Mouse (Mus musculus): ENCODE results near the gene Gpc3. TPM values are rescaled to one million over a fixed set of nuclear protein-coding genes. Genes with fewer than 3 reads are reported as not detected.
"Not testable (repeated sequence)": the region's sequence is repeated elsewhere in the genome, so short reads cannot be mapped to it uniquely, and the experiment has no call there.

Gpc3 gene
- polyA plus RNA-seq, 1 experiment from 2014 or later = 229 TPM

- H3K27me3 ChIP-seq (ENCODE audit: poor library complexity, severe bottlenecking) = peaks cover 19% of the 10 kb centered on the region
- H3K27ac ChIP-seq = 0 out of 2 replicates have a peak overlapping the region, but pooled peaks have one; percentile 15
- no peaks in the 10 kb centered on the region for H3K9me3 ChIP-seq
- peaks cover 4% of the 10 kb centered on the region; the same call in 1 of the 2 replicates for H3K36me3 ChIP-seq (replicated peaks)
- peaks cover 43% of the 10 kb centered on the region for H3K4me1 ChIP-seq
- DNase-seq (ENCODE audit: extremely low spot score, low spot score) = no peak
- WGBS = 67% methylated on average over 5 of the region's 5 CpGs
- H3K4me3 ChIP-seq = no peak overlapping the region
Observed at GRCm38 (mm10) chrX:52366826-52367225, 246.9 kb downstream of the Gpc3 start.

- Histone ChIP-seq H3K27me3 (ENCODE audit: poor library complexity, severe bottlenecking) (peaks cover 14% of the 10 kb centered on the region), H3K9me3 (no peaks in the 10 kb centered on the region), H3K27ac (no peak overlapping the region), H3K36me3 (replicated peaks) (peaks cover 4% of the 10 kb centered on the region; the same call in 1 of the 2 replicates), H3K4me1 (peaks cover 36% of the 10 kb centered on the region), H3K4me3 (no peak overlapping the region)
- WGBS = 87% methylated on average over 10 of the region's 10 CpGs
- DNase-seq (ENCODE audit: extremely low spot score, low spot score) = no peak
Observed at GRCm38 (mm10) chrX:52365790-52366189, 248.0 kb downstream of the Gpc3 start.

DNA sequence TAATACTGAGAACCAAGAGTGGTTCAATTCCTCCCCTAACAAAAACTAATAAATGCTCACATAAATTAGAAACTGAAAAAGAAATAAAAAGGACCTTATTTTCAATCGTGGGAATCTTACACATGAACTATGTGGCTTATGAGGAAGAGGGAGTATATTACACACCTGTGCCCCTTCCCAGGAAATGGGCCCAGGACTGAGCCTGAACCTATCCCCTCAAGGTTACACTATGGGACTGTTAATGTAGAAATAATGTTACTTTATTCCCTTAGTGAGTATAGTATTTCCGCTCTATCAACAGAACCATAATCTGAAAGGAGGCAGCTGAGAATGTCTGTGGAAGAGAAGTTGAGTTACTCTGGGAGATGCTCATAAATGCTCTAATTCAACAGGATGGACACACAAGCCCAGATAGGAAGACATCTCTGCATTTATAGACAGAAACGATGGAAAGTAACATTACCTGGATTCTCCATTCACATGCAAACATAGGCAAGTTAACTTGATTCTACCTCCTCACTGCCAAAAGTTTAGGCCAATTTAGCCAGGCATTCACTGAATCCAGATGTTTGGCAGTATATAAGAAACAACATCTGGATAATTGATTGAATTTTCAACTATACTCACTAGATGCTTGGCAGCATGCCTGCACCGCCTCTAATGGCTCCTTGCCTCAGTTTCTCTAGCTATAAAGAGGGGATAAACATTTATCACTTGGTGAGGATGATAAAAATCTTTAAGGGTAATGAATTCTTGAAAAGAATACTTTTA, 251.3 kb downstream of the Gpc3 start:
- H3K9me3 ChIP-seq = no peaks in the 10 kb centered on the region
- no peak overlapping the region for H3K27ac ChIP-seq
- peaks cover 4% of the 10 kb centered on the region; the same call in 1 of the 2 replicates for H3K36me3 ChIP-seq (replicated peaks)
- DNase-seq (ENCODE audit: extremely low spot score, low spot score) = no peak
- H3K4me3 ChIP-seq = no peak overlapping the region
- WGBS = 89% methylated on average over 4 of the region's 4 CpGs
- peaks cover 6% of the 10 kb centered on the region for H3K27me3 ChIP-seq (ENCODE audit: poor library complexity, severe bottlenecking)
- peaks cover 15% of the 10 kb centered on the region for H3K4me1 ChIP-seq

DNA sequence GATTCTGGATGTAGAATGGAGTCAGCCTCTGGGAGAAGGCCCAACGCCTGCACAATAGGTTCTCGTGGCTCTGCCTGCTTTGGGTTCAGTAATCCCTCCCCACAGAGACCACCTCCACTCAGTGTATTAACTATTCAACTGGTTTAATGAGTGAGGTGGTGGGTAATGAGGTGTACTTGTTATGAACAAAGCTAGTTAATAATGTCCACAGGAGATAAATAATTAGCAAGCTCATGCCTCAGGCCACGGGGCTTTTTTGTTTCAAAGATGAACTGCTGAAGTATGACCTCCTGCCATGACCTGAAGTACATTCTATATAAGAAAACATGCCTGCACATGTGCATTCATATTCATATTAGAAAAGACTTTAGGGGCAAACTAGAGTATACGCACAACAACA, 260.8 kb downstream of the Gpc3 start:
- Histone ChIP-seq H3K36me3 (replicated peaks) (no peaks in the 10 kb centered on the region), H3K4me3 (no peak overlapping the region), H3K4me1 (peaks cover 38% of the 10 kb centered on the region), H3K27ac (no peak overlapping the region), H3K27me3 (ENCODE audit: poor library complexity, severe bottlenecking) (peaks cover 11% of the 10 kb centered on the region), H3K9me3 (no peaks in the 10 kb centered on the region)
- no peak for DNase-seq (ENCODE audit: extremely low spot score, low spot score)
- 56% methylated on average over 4 of the region's 4 CpGs for WGBS

- H3K4me3 ChIP-seq; H3K27ac ChIP-seq; DNase-seq (ENCODE audit: extremely low spot score, low spot score); H3K9me3 ChIP-seq; H3K36me3 ChIP-seq (replicated peaks): not testable (repeated sequence)
- Histone ChIP-seq H3K27me3 (ENCODE audit: poor library complexity, severe bottlenecking) (peaks cover 11% of the 10 kb centered on the region), H3K4me1 (peaks cover 53% of the 10 kb centered on the region)
- WGBS = 49% methylated on average over 5 of the region's 5 CpGs
Observed at GRCm38 (mm10) chrX:52350631-52351030, 263.1 kb downstream of the Gpc3 start.

DNA sequence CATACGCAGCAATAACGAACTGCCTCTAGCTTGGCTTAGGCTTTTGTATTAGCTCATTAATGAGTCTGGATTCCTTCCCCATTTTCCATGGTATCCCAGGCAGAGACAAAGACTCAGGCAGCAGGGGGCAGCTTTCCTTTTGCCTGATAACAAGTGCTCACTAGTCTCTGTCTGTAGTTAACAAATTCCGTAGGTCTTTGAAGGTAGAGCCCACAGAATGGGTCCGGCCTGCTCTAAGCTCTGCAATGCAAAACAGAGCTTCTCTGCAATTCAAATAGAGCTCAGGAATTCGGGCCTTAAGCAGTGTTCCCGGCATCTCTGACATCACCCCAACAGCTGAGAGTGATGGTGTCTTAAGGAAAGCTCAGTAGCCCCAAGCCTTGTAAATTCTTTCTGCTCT, 265.0 kb downstream of the Gpc3 start:
- WGBS = 25% methylated on average over 6 of the region's 6 CpGs
- DNase-seq (ENCODE audit: extremely low spot score, low spot score) = peak; percentile 65
- no peaks in the 10 kb centered on the region for H3K9me3 ChIP-seq
- no peak overlapping the region for H3K4me3 ChIP-seq
- H3K27ac ChIP-seq = peak overlapping the region; percentile 76
- H3K27me3 ChIP-seq (ENCODE audit: poor library complexity, severe bottlenecking) = peaks cover 4% of the 10 kb centered on the region; the same call in 1 of the 2 replicates
- no peaks in the 10 kb centered on the region for H3K36me3 ChIP-seq (replicated peaks)
- H3K4me1 ChIP-seq = peaks cover 53% of the 10 kb centered on the region

GRCm38 (mm10) chrX:52344018-52344417, 269.7 kb downstream of the Gpc3 start:
- no peak overlapping the region for H3K27ac ChIP-seq
- 76% methylated on average over 3 of the region's 3 CpGs for WGBS
- H3K9me3 ChIP-seq = no peaks in the 10 kb centered on the region
- no peaks in the 10 kb centered on the region for H3K36me3 ChIP-seq (replicated peaks)
- H3K4me3 ChIP-seq = no peak overlapping the region
- DNase-seq (ENCODE audit: extremely low spot score, low spot score) = no peak
- peaks cover 20% of the 10 kb centered on the region for H3K27me3 ChIP-seq (ENCODE audit: poor library complexity, severe bottlenecking)
- peaks cover 50% of the 10 kb centered on the region for H3K4me1 ChIP-seq

DNA sequence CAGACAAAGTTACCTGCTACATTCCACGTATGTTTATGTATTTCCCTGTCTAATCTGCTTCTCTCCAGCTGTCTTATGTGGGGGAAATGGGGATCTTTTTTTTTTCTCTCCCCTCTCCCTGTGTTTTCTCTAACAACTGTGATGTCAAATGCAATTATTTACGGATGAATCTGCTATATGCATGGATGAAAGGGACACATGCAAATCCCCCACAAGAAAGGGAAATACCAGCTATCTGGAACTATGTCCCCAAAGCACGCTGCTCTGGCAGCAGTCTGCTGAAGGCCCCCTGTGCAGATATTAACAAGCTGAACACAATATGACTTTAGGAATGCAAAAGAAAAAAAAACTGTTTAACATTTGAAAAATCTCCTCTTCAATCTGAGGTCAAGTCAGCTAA, 273.5 kb downstream of the Gpc3 start:
- DNase-seq (ENCODE audit: extremely low spot score, low spot score) = no peak
- Histone ChIP-seq H3K9me3 (no peaks in the 10 kb centered on the region), H3K4me3 (no peak overlapping the region), H3K27me3 (ENCODE audit: poor library complexity, severe bottlenecking) (peaks cover 25% of the 10 kb centered on the region), H3K27ac (peak overlapping the region; percentile 51; the same call in 1 of the 2 replicates), H3K36me3 (replicated peaks) (no peaks in the 10 kb centered on the region), H3K4me1 (peaks cover 31% of the 10 kb centered on the region)
- WGBS = 35% methylated on average over 3 of the region's 3 CpGs

DNA sequence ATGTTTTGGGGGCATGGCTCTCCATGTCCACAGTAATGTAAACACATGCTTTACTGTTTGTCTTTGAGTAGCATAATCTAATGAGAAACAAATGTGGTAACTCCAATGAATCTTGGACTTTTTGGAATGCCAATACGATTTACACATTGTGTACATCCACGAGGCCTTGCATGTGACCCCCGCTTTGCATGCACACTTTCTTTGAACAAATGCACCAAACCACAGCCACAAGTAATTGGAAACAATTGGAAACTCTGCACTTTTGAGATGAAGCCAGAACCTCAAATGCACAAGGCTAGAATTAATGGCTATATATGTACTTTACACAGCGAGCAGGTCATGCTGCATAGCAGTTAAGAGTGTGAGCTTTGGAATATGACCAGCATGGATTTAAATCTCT, 292.0 kb downstream of the Gpc3 start:
- Histone ChIP-seq H3K36me3 (replicated peaks) (no peaks in the 10 kb centered on the region), H3K27me3 (ENCODE audit: poor library complexity, severe bottlenecking) (peaks cover 16% of the 10 kb centered on the region), H3K27ac (no peak overlapping the region), H3K4me3 (no peak overlapping the region), H3K9me3 (no peaks in the 10 kb centered on the region), H3K4me1 (no peaks in the 10 kb centered on the region)
- WGBS = 89% methylated on average over 4 of the region's 4 CpGs
- no peak for DNase-seq (ENCODE audit: extremely low spot score, low spot score)

GRCm38 (mm10) chrX:52320653-52321052, 293.1 kb downstream of the Gpc3 start:
- H3K27ac ChIP-seq = no peak overlapping the region
- H3K36me3 ChIP-seq (replicated peaks) = no peaks in the 10 kb centered on the region
- H3K4me3 ChIP-seq = no peak overlapping the region
- no peaks in the 10 kb centered on the region for H3K9me3 ChIP-seq
- DNase-seq (ENCODE audit: extremely low spot score, low spot score) = no peak
- H3K4me1 ChIP-seq = no peaks in the 10 kb centered on the region
- WGBS = 85% methylated on average over 4 of the region's 4 CpGs
- peaks cover 16% of the 10 kb centered on the region for H3K27me3 ChIP-seq (ENCODE audit: poor library complexity, severe bottlenecking)

DNA sequence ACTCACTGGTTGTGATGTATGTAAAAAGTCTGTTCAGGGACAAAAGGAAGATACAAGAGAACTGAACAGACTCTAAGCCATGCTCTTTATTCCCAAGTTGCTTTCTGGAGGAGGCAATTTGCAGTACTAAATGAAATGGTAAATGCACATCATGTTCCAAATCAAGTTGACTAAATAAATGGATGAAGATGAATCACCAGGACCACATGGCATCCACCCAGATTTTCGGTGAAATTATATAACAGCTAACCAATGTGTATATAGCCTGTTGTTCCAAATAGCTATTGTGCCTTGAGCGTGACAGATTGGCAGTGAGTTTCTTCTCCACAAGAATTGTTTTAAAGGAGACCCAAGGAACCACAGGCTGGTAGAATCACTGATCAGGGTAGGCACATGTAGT, 302.8 kb downstream of the Gpc3 start:
- WGBS = 91% methylated on average over 2 of the region's 2 CpGs
- Histone ChIP-seq H3K27me3 (ENCODE audit: poor library complexity, severe bottlenecking) (peaks cover 21% of the 10 kb centered on the region; the same call in 1 of the 2 replicates), H3K9me3 (no peaks in the 10 kb centered on the region), H3K4me1 (no peaks in the 10 kb centered on the region), H3K36me3 (replicated peaks) (no peaks in the 10 kb centered on the region), H3K27ac (no peak overlapping the region), H3K4me3 (no peak overlapping the region)
- DNase-seq (ENCODE audit: extremely low spot score, low spot score) = no peak

DNA sequence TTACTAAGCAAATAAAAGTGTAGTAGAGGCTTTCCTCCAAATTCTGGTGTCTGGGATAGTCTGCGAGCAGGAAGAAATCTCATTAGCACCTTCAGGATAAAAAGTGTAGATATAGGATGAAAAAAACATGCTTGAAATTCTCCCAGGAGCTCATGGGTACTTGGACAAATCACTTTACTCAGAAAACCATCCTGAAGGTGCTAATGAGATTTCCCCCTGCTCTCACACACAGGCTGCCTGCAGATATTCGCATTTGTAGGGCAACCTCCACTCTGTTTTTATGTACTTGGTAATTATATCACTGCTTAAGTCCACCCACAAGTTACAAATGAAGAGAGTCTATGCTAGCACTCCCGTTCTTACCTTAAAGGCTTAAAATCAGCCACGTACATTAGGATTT, 308.5 kb downstream of the Gpc3 start:
- Histone ChIP-seq H3K27me3 (ENCODE audit: poor library complexity, severe bottlenecking) (peaks cover 28% of the 10 kb centered on the region), H3K36me3 (replicated peaks) (no peaks in the 10 kb centered on the region), H3K27ac (no peak overlapping the region), H3K9me3 (no peaks in the 10 kb centered on the region), H3K4me3 (no peak overlapping the region), H3K4me1 (peaks cover 9% of the 10 kb centered on the region)
- no peak for DNase-seq (ENCODE audit: extremely low spot score, low spot score)
- 91% methylated on average over 4 of the region's 4 CpGs for WGBS

GRCm38 (mm10) chrX:52288792-52289191, 325.0 kb downstream of the Gpc3 start:
- no peak for DNase-seq (ENCODE audit: extremely low spot score, low spot score)
- Histone ChIP-seq H3K27me3 (ENCODE audit: poor library complexity, severe bottlenecking) (peaks cover 49% of the 10 kb centered on the region), H3K4me1 (peaks cover 38% of the 10 kb centered on the region), H3K36me3 (replicated peaks) (no peaks in the 10 kb centered on the region), H3K9me3 (no peaks in the 10 kb centered on the region), H3K4me3 (no peak overlapping the region), H3K27ac (0 out of 2 replicates have a peak overlapping the region, but pooled peaks have one; percentile 11)
- WGBS = 14% methylated on average over 1 of the region's 1 CpGs
